Mouse (Mus musculus): ENCODE measurements at regions not wholly inside any gene's neighbourhood (a gene's known extent, or its start where the extent isn't known, plus 50 kb on each side); places are given as distances from the start of the nearest gene placed in this dataset.

- Histone ChIP-seq H3K9me3 (replicated peaks) (no peaks in the 10 kb centered on the region), H3K4me1 (peaks cover 11% of the 10 kb centered on the region), H3K4me3 (no peak overlapping the region), H3K27me3 (ENCODE audit: low read depth, poor library complexity, severe bottlenecking) (no peaks in the 10 kb centered on the region), H3K36me3 (no peaks in the 10 kb centered on the region), H3K27ac (no peak overlapping the region)
- DNase-seq (ENCODE audit: low spot score), result peak; percentile 43
- 25% methylated on average over 4 of the region's 4 CpGs for WGBS
These were observed 134.6 kb upstream of the Gm4791 start for GRCm38 (mm10) chr9:46863934-46864333.

- peaks cover 7% of the 10 kb centered on the region; the same call in 1 of the 2 replicates for H3K4me1 ChIP-seq
- no peaks in the 10 kb centered on the region for H3K9me3 ChIP-seq (replicated peaks)
- H3K4me3 ChIP-seq, result no peak overlapping the region
- H3K27ac ChIP-seq, result no peak overlapping the region
- WGBS, result 95% methylated on average over 13 of the region's 13 CpGs
- no peak for DNase-seq (ENCODE audit: low spot score)
- no peaks in the 10 kb centered on the region for H3K36me3 ChIP-seq
- no peaks in the 10 kb centered on the region for H3K27me3 ChIP-seq (ENCODE audit: low read depth, poor library complexity, severe bottlenecking)
These were observed 146.8 kb upstream of the Gm4791 start for GRCm38 (mm10) chr9:46851753-46852152.

- no peaks in the 10 kb centered on the region for H3K9me3 ChIP-seq (replicated peaks)
- no peak overlapping the region for H3K27ac ChIP-seq
- H3K4me1 ChIP-seq, result peaks cover 7% of the 10 kb centered on the region; the same call in 1 of the 2 replicates
- WGBS, result 83% methylated on average over 10 of the region's 10 CpGs
- H3K27me3 ChIP-seq (ENCODE audit: low read depth, poor library complexity, severe bottlenecking), result no peaks in the 10 kb centered on the region
- no peak overlapping the region for H3K4me3 ChIP-seq
- H3K36me3 ChIP-seq, result no peaks in the 10 kb centered on the region
- DNase-seq (ENCODE audit: low spot score), result no peak
These were observed 147.2 kb upstream of the Gm4791 start for GRCm38 (mm10) chr9:46851336-46851735.

GRCm38 (mm10) chr9:46845276-46845675 lies 153.3 kb upstream of the Gm4791 start:
- Histone ChIP-seq H3K4me1 (peaks cover 7% of the 10 kb centered on the region; the same call in 1 of the 2 replicates), H3K27ac (no peak overlapping the region), H3K4me3 (no peak overlapping the region), H3K9me3 (replicated peaks) (no peaks in the 10 kb centered on the region), H3K27me3 (ENCODE audit: low read depth, poor library complexity, severe bottlenecking) (no peaks in the 10 kb centered on the region), H3K36me3 (no peaks in the 10 kb centered on the region)
- DNase-seq (ENCODE audit: low spot score), result no peak
- WGBS, result 88% methylated on average over 3 of the region's 3 CpGs

- 91% methylated on average over 7 of the region's 7 CpGs for WGBS
- H3K27me3 ChIP-seq (ENCODE audit: low read depth, poor library complexity, severe bottlenecking), result no peaks in the 10 kb centered on the region
- no peaks in the 10 kb centered on the region for H3K9me3 ChIP-seq (replicated peaks)
- peaks cover 7% of the 10 kb centered on the region; the same call in 1 of the 2 replicates for H3K4me1 ChIP-seq
- H3K27ac ChIP-seq, result no peak overlapping the region
- no peaks in the 10 kb centered on the region for H3K36me3 ChIP-seq
- H3K4me3 ChIP-seq, result no peak overlapping the region
- DNase-seq (ENCODE audit: low spot score), result no peak
These were observed 154.8 kb upstream of the Gm4791 start for GRCm38 (mm10) chr9:46843781-46844180.

- 81% methylated on average over 6 of the region's 6 CpGs for WGBS
These were observed 157.0 kb upstream of the Gm4791 start for GRCm38 (mm10) chr9:46841571-46841970.

GRCm38 (mm10) chr9:46835261-46835660 lies 163.3 kb upstream of the Gm4791 start:
- Histone ChIP-seq H3K4me1 (peaks cover 10% of the 10 kb centered on the region), H3K4me3 (no peak overlapping the region), H3K27ac (no peak overlapping the region), H3K9me3 (replicated peaks) (no peaks in the 10 kb centered on the region), H3K27me3 (ENCODE audit: low read depth, poor library complexity, severe bottlenecking) (no peaks in the 10 kb centered on the region), H3K36me3 (no peaks in the 10 kb centered on the region)
- WGBS, result 43% methylated on average over 7 of the region's 7 CpGs
- no peak for DNase-seq (ENCODE audit: low spot score)

More at GRCm38 (mm10) chr9:46841571-46841970, 157.0 kb upstream of the Gm4791 start:
- H3K36me3 ChIP-seq, result no peaks in the 10 kb centered on the region
- H3K27me3 ChIP-seq (ENCODE audit: low read depth, poor library complexity, severe bottlenecking), result no peaks in the 10 kb centered on the region
- H3K4me3 ChIP-seq, result no peak overlapping the region
- H3K4me1 ChIP-seq, result no peaks in the 10 kb centered on the region
- H3K9me3 ChIP-seq (replicated peaks), result no peaks in the 10 kb centered on the region
- DNase-seq (ENCODE audit: low spot score), result no peak
- no peak overlapping the region for H3K27ac ChIP-seq

GRCm38 (mm10) chr9:46830746-46831560 lies 167.6 kb upstream of the Gm4791 start:
- H3K36me3 ChIP-seq, result no peaks in the 10 kb centered on the region
- H3K9me3 ChIP-seq (replicated peaks), result no peaks in the 10 kb centered on the region
- peaks cover 16% of the 10 kb centered on the region for H3K4me1 ChIP-seq
- DNase-seq (ENCODE audit: low spot score), result no peak
- H3K27ac ChIP-seq, result peak overlapping the region; percentile 74
- WGBS, result 45% methylated on average over 15 of the region's 15 CpGs
- no peak overlapping the region for H3K4me3 ChIP-seq
- H3K27me3 ChIP-seq (ENCODE audit: low read depth, poor library complexity, severe bottlenecking), result no peaks in the 10 kb centered on the region

- Histone ChIP-seq H3K4me1 (peaks cover 16% of the 10 kb centered on the region), H3K27ac (no peak overlapping the region), H3K9me3 (replicated peaks) (no peaks in the 10 kb centered on the region), H3K36me3 (no peaks in the 10 kb centered on the region), H3K27me3 (ENCODE audit: low read depth, poor library complexity, severe bottlenecking) (no peaks in the 10 kb centered on the region), H3K4me3 (no peak overlapping the region)
- WGBS, result 0% methylated on average over 1 of the region's 1 CpGs
- no peak for DNase-seq (ENCODE audit: low spot score)
These were observed 168.2 kb upstream of the Gm4791 start for GRCm38 (mm10) chr9:46830316-46830715.

GRCm38 (mm10) chr9:46824703-46825102 lies 173.8 kb upstream of the Gm4791 start:
- 71% methylated on average over 4 of the region's 4 CpGs for WGBS
- DNase-seq (ENCODE audit: low spot score), result no peak
- Histone ChIP-seq H3K27me3 (ENCODE audit: low read depth, poor library complexity, severe bottlenecking) (0 out of 2 replicates have a peak, but pooled peaks cover under 1% of the 10 kb centered on the region), H3K27ac (no peak overlapping the region), H3K4me1 (peaks cover 1% of the 10 kb centered on the region; the same call in 1 of the 2 replicates), H3K4me3 (no peak overlapping the region), H3K9me3 (replicated peaks) (no peaks in the 10 kb centered on the region), H3K36me3 (no peaks in the 10 kb centered on the region)

GRCm38 (mm10) chr9:46819808-46820207 lies 178.7 kb upstream of the Gm4791 start:
- 76% methylated on average over 7 of the region's 7 CpGs for WGBS
- peaks cover 6% of the 10 kb centered on the region; the same call in 1 of the 2 replicates for H3K27me3 ChIP-seq (ENCODE audit: low read depth, poor library complexity, severe bottlenecking)
- no peaks in the 10 kb centered on the region for H3K9me3 ChIP-seq (replicated peaks)
- H3K4me3 ChIP-seq, result no peak overlapping the region
- no peak for DNase-seq (ENCODE audit: low spot score)
- H3K4me1 ChIP-seq, result peaks cover 5% of the 10 kb centered on the region
- no peak overlapping the region; the same call in 1 of the 2 replicates for H3K27ac ChIP-seq
- no peaks in the 10 kb centered on the region for H3K36me3 ChIP-seq

GRCm38 (mm10) chr9:46819376-46819775 lies 179.2 kb upstream of the Gm4791 start:
- H3K27ac ChIP-seq, result no peak overlapping the region; the same call in 1 of the 2 replicates
- WGBS, result 42% methylated on average over 6 of the region's 6 CpGs
- no peaks in the 10 kb centered on the region for H3K36me3 ChIP-seq
- peaks cover 9% of the 10 kb centered on the region for H3K4me1 ChIP-seq
- DNase-seq (ENCODE audit: low spot score), result no peak
- no peak overlapping the region for H3K4me3 ChIP-seq
- peaks cover 10% of the 10 kb centered on the region for H3K27me3 ChIP-seq (ENCODE audit: low read depth, poor library complexity, severe bottlenecking)
- H3K9me3 ChIP-seq (replicated peaks), result no peaks in the 10 kb centered on the region

GRCm38 (mm10) chr9:46816126-46816525 lies 182.4 kb upstream of the Gm4791 start:
- Histone ChIP-seq H3K27ac (no peak overlapping the region), H3K4me1 (peaks cover 12% of the 10 kb centered on the region), H3K27me3 (ENCODE audit: low read depth, poor library complexity, severe bottlenecking) (peaks cover 28% of the 10 kb centered on the region), H3K36me3 (no peaks in the 10 kb centered on the region), H3K9me3 (replicated peaks) (no peaks in the 10 kb centered on the region), H3K4me3 (no peak overlapping the region)
- DNase-seq (ENCODE audit: low spot score), result no peak
- 96% methylated on average over 5 of the region's 5 CpGs for WGBS
